Comparison of ENCODE assay signal across 8 mouse cellular contexts in genomic region chr5:137031076-137032032, GRCm38 (mm10). TPM values are rescaled to one million over a fixed set of nuclear protein-coding genes. Genes with fewer than 3 reads are reported as not detected.
A peak's percentile ranks its signal among the peaks of the same experiment; 100 is the strongest.
DNase-seq lines count a peak whose midpoint lies in the region; ATAC-seq and TF ChIP-seq lines count a peak whose summit lies in the region.

No protein-coding gene starts in this region.

- no peak overlapping the region for H3K27ac ChIP-seq in heart, adult 2 months
- 0 out of 2 replicates have a peak overlapping the region, but pooled peaks have one; percentile 51 for H3K27ac ChIP-seq in midbrain, embryonic 15.5 days

- no peaks in the 10 kb centered on the region for H3K36me3 ChIP-seq in heart, adult 2 months (ENCODE audit: control insufficient read depth, insufficient read depth, low read length)
- H3K36me3 ChIP-seq in C2C12 (ENCODE audit: control insufficient read depth, insufficient read depth), result peaks cover 11% of the 10 kb centered on the region
- peaks cover 2% of the 10 kb centered on the region; the same call in 1 of the 2 replicates for H3K36me3 ChIP-seq in midbrain, embryonic 15.5 days (replicated peaks)

- TF ChIP-seq EP300 in heart, adult 2 months (IDR thresholded peaks at IDR 0.05; ENCODE audit: insufficient read depth, low read depth, low read length), result no peak

- DNase-seq in heart, adult 2 months, result peak; percentile 24 to 37
- no peak for DNase-seq in heart, adult 9 months (ENCODE audit: low spot score in 2 of 2)
- DNase-seq in adrenal gland, postnatal 25 days, result peak; percentile 59
- peak; percentile 43 to 45 for DNase-seq in gastrocnemius, postnatal 4 days (ENCODE audit: low spot score in 2 of 2)
- peak; percentile 72 to 80 for DNase-seq in kidney, postnatal 4 days
- no peak for DNase-seq in frontal cortex, adult 2 months (ENCODE audit: extremely low spot score in 1 of 2, low spot score in 1 of 2)

- TF ChIP-seq POLR2A in heart, adult 2 months (IDR thresholded peaks at IDR 0.05; ENCODE audit: insufficient read depth, low read depth, low read length), result no peak

- peaks cover 2% of the 10 kb centered on the region for H3K4me1 ChIP-seq in heart, adult 2 months (ENCODE audit: control insufficient read depth, insufficient read depth, low read length)
- peaks cover 39% of the 10 kb centered on the region for H3K4me1 ChIP-seq in midbrain, embryonic 15.5 days

- no peaks in the 10 kb centered on the region for H3K79me3 ChIP-seq in C2C12 (ENCODE audit: low read depth)

- peak overlapping the region; percentile 18 for H3ac ChIP-seq in C2C12 (ENCODE audit: control insufficient read depth, insufficient read length, low read depth)

- no peaks in the 10 kb centered on the region for H3K79me2 ChIP-seq in heart, adult 2 months (replicated peaks; ENCODE audit: control insufficient read depth, insufficient read depth, low read length)
- H3K79me2 ChIP-seq in C2C12 (ENCODE audit: control insufficient read depth, insufficient read depth), result no peaks in the 10 kb centered on the region

- H3K27me3 ChIP-seq in heart, adult 2 months (ENCODE audit: control insufficient read depth, insufficient read depth, low read length), result peaks cover 17% of the 10 kb centered on the region
- no peaks in the 10 kb centered on the region for H3K27me3 ChIP-seq in C2C12 (ENCODE audit: control insufficient read depth, insufficient read depth, insufficient read length)
- H3K27me3 ChIP-seq in midbrain, embryonic 15.5 days (replicated peaks), result peaks cover 38% of the 10 kb centered on the region

- H3K4me3 ChIP-seq in heart, adult 2 months, result peak overlapping the region; percentile 50
- peak overlapping the region; percentile 23 for H3K4me3 ChIP-seq in C2C12 (ENCODE audit: insufficient read depth, poor library complexity, severe bottlenecking)
- H3K4me3 ChIP-seq in midbrain, embryonic 15.5 days, result peak overlapping the region; percentile 57

- H3K9me3 ChIP-seq in midbrain, embryonic 15.5 days, result no peaks in the 10 kb centered on the region

- WGBS in heart, adult 2 months, result 1% methylated on average over 78 of the region's 78 CpGs
- WGBS in midbrain, embryonic 15.5 days, result under 1% methylated on average over 78 of the region's 78 CpGs

- peak overlapping the region; percentile 40; the same call in 1 of the 2 replicates for H3K9ac ChIP-seq in heart, adult 2 months (ENCODE audit: low read depth, low read length)
- peak overlapping the region; percentile 51 for H3K9ac ChIP-seq in midbrain, embryonic 15.5 days

- peak overlapping the region; percentile 92 for H3K4me2 ChIP-seq in midbrain, embryonic 15.5 days

- intact Hi-C loops in heart, adult 2 months (cut with DNase I), result loop anchor here (2.0 kb wide), 1 partner anchor 15 kb away; the partner anchor contains the start of gene Ap1s1

- no peak for ATAC-seq in midbrain, embryonic 15.5 days (replicated peaks)

- TF ChIP-seq CTCF in heart, adult 2 months (IDR thresholded peaks at IDR 0.05), result no peak
- no peak for TF ChIP-seq CTCF in C2C12 (IDR thresholded peaks at IDR 0.05; ENCODE audit: control insufficient read depth, insufficient read depth, insufficient read length)

TF ChIP-seq in C2C12, 6 proteins besides CTCF, POLR2A, EP300 and RAD21:
- TF ChIP-seq CEBPB (IDR thresholded peaks at IDR 0.05; ENCODE audit: low read depth), result no peak
- TF ChIP-seq MAX (IDR thresholded peaks at IDR 0.05), result peak; percentile 44
- no peak for TF ChIP-seq FOSL1 (IDR thresholded peaks at IDR 0.05; ENCODE audit: insufficient read depth, low read length, poor library complexity, severe bottlenecking)
TF ChIP-seq in C2C12: peak in this region for 1.

RNA-seq across cellular contexts. Expression of gene Vgf, which starts 5.2 kb away (rescaled TPM):
- not detected for total RNA-seq in heart, adult 2 months (2021)
- polyA plus RNA-seq in heart, adult 2 months (2012; rRNA removed), result 0.06 TPM in 2 replicates
- polyA plus RNA-seq in C2C12 (2012; fragmentation: generic; extraction: Trizol), result 0.28 TPM
- 7.4 and 11.0 TPM in 2 replicates for total RNA-seq in adrenal gland, postnatal 25 days (2021)
- total RNA-seq in gastrocnemius, postnatal 4 days (2021), result not detected
- 9.9 and 11.1 TPM in 2 replicates for polyA plus RNA-seq in midbrain, embryonic 15.5 days (2015; fragmentation: Nextera tagmentation; extraction: Ambion mirVana)
- polyA plus RNA-seq in frontal cortex, adult 2 months (2012; rRNA removed), result 123 and 132 TPM in 2 replicates

RNA-seq across cellular contexts. Expression of gene Ap1s1, which starts 14.6 kb away (rescaled TPM):
- total RNA-seq in heart, adult 2 months (2021), result 10 to 100 TPM; 33.9 to 36.8 TPM
- polyA plus RNA-seq in heart, adult 2 months (2012; rRNA removed), result 23.4 and 38.6 TPM in 2 replicates
- 360 TPM for polyA plus RNA-seq in C2C12 (2012; fragmentation: generic; extraction: Trizol)
- total RNA-seq in adrenal gland, postnatal 25 days (2021), result 97.4 and 117 TPM in 2 replicates
- 10 to 100 TPM; 67.3 to 68.0 TPM for total RNA-seq in gastrocnemius, postnatal 4 days (2021)
- polyA plus RNA-seq in midbrain, embryonic 15.5 days (2015; fragmentation: Nextera tagmentation; extraction: Ambion mirVana), result 284 TPM in 2 replicates
- polyA plus RNA-seq in frontal cortex, adult 2 months (2012; rRNA removed), result 263 and 311 TPM in 2 replicates

RNA-seq across cellular contexts. Expression of gene Serpine1, which starts 40.7 kb away (rescaled TPM):
- 10 to 100 TPM; 24.0 to 29.6 TPM for total RNA-seq in heart, adult 2 months (2021)
- polyA plus RNA-seq in heart, adult 2 months (2012; rRNA removed), result 21.9 and 41.8 TPM in 2 replicates
- polyA plus RNA-seq in C2C12 (2012; fragmentation: generic; extraction: Trizol), result 131 TPM
- 2.0 and 3.4 TPM in 2 replicates for total RNA-seq in adrenal gland, postnatal 25 days (2021)
- 1 to 10 TPM; 3.6 to 4.9 TPM for total RNA-seq in gastrocnemius, postnatal 4 days (2021)
- 0.34 and 0.41 TPM in 2 replicates for polyA plus RNA-seq in midbrain, embryonic 15.5 days (2015; fragmentation: Nextera tagmentation; extraction: Ambion mirVana)
- polyA plus RNA-seq in frontal cortex, adult 2 months (2012; rRNA removed), result 1.9 and 2.5 TPM in 2 replicates

RNA-seq across cellular contexts. Expression of gene Znhit1, which starts 43.5 kb away (rescaled TPM):
- 10 to 100 TPM; 65.5 to 70.1 TPM for total RNA-seq in heart, adult 2 months (2021)
- 53.6 and 58.4 TPM in 2 replicates for polyA plus RNA-seq in heart, adult 2 months (2012; rRNA removed)
- 101 TPM for polyA plus RNA-seq in C2C12 (2012; fragmentation: generic; extraction: Trizol)
- total RNA-seq in adrenal gland, postnatal 25 days (2021), result 74.8 and 85.9 TPM in 2 replicates
- 10 to 100 TPM; 40.4 to 45.4 TPM for total RNA-seq in gastrocnemius, postnatal 4 days (2021)
- polyA plus RNA-seq in midbrain, embryonic 15.5 days (2015; fragmentation: Nextera tagmentation; extraction: Ambion mirVana), result 131 and 132 TPM in 2 replicates
- 88.2 and 106 TPM in 2 replicates for polyA plus RNA-seq in frontal cortex, adult 2 months (2012; rRNA removed)

RNA-seq across cellular contexts. Expression of gene Plod3, which starts 44.5 kb away (rescaled TPM):
- total RNA-seq in heart, adult 2 months (2021), result 10 to 100 TPM; 32.0 to 37.1 TPM
- 30.3 and 30.8 TPM in 2 replicates for polyA plus RNA-seq in heart, adult 2 months (2012; rRNA removed)
- 140 TPM for polyA plus RNA-seq in C2C12 (2012; fragmentation: generic; extraction: Trizol)
- 66.7 and 90.3 TPM in 2 replicates for total RNA-seq in adrenal gland, postnatal 25 days (2021)
- 10 to 100 TPM; 40.9 to 46.4 TPM for total RNA-seq in gastrocnemius, postnatal 4 days (2021)
- 38.9 and 44.1 TPM in 2 replicates for polyA plus RNA-seq in midbrain, embryonic 15.5 days (2015; fragmentation: Nextera tagmentation; extraction: Ambion mirVana)
- polyA plus RNA-seq in frontal cortex, adult 2 months (2012; rRNA removed), result 36.3 and 39.0 TPM in 2 replicates

Comparison
In these comparisons a context has a peak if more than half of its experiments do, and no peak if none do; other contexts are left out.
1. DNase-seq: peak in heart, adult 2 months (2 of 2), adrenal gland, postnatal 25 days (single experiment), gastrocnemius, postnatal 4 days (2 of 2) and kidney, postnatal 4 days (2 of 2); none in heart, adult 9 months (0 of 2) and frontal cortex, adult 2 months (0 of 2).
2. RNA of gene Vgf, which starts 5.2 kb away (polyA plus RNA-seq): 123 to 132 TPM in frontal cortex, adult 2 months; 9.9 to 11.1 TPM in midbrain, embryonic 15.5 days, 0.28 TPM in C2C12 (single experiment) and 0.06 TPM in heart, adult 2 months; every median in the first group is over 10 times any median in the second.
3. Peak in every context shown above with its lines, with median percentiles within 50 percentile points of each other: H3K4me3 ChIP-seq.